Mouse (Mus musculus): ENCODE results near the gene Ssr1.

DNA sequence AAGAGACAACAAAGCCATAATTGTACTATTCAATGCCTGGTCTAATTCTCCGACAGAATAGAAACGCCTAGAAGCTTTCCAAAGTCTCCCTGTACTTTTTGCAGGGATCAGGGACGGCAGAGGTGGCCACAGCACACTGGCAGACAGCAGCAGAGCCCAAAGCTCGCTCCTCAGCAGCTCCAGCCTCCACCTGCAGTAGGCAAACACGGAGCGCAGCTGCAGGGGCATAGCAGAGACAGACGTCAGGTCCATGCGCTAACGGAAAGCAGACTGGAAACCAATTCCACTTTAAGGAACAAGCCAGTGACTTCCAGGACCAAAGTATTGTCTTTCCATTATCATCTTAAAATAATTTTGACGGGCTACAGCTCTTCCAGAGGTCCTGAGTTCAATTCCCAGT lies 7.9 kb downstream of the Ssr1 start:
- TF ChIP-seq CTCF (IDR thresholded peaks at IDR 0.05; ENCODE audit: low read depth) = no peak
- TF ChIP-seq EP300 (optimal IDR thresholded peaks at IDR 0.05) = no peak
